Mouse (Mus musculus) forebrain, embryonic 14.5 days (tissue): Measurements from ENCODE around the gene Cd300a. TPM values are rescaled to one million over a fixed set of nuclear protein-coding genes. Genes with fewer than 3 reads are reported as not detected.
"Not testable (repeated sequence)": the region's sequence is repeated elsewhere in the genome, so short reads cannot be mapped to it uniquely, and the experiment has no call there.

Source experiments
- ATAC-seq: fragments of 200-750 bp; cut with Nextera tagmentation; 2 replicates; pipeline ENCODE4 v1.8.0; 2017; ENCODE audit warnings: mild to moderate bottlenecking, moderate library complexity
- DNase-seq: peaks from one replicate; pipeline ENCODE4 v3.0.0-alpha.2; 2015; ENCODE audit warnings: low spot score
- H3K27ac ChIP-seq: fragments of 300-500 bp; sonication (generic); 2 replicates; pipeline ENCODE4 v1.5.1; 2014; ENCODE audit warnings: low read depth, mild to moderate bottlenecking, control low read depth, low read length, moderate library complexity
- H3K27me3 ChIP-seq: fragments of 300-500 bp; sonication (generic); replicated peaks from 2 replicates; pipeline ENCODE4 v1.6.1; 2014; ENCODE audit warnings: low read length, control low read depth, mixed read lengths; ENCODE audit not compliant: control insufficient read depth, insufficient read depth
- H3K36me3 ChIP-seq: fragments of 300-500 bp; sonication (generic); 2 replicates; pipeline ENCODE4 v1.6.1; 2014; ENCODE audit warnings: low read length, control low read depth; ENCODE audit not compliant: control insufficient read depth, insufficient read depth
- H3K4me1 ChIP-seq: fragments of 300-500 bp; sonication (generic); 2 replicates; pipeline ENCODE4 v1.6.1; 2014; ENCODE audit warnings: antibody characterized with exemption, low read length, control low read depth; ENCODE audit not compliant: control insufficient read depth, insufficient read depth
- H3K4me2 ChIP-seq: fragments of 300-500 bp; sonication (generic); 2 replicates; pipeline ENCODE4 v1.6.1; 2014; ENCODE audit warnings: mild to moderate bottlenecking, control low read depth, low read length
- H3K4me3 ChIP-seq: fragments of 300-500 bp; sonication (generic); 2 replicates; pipeline ENCODE4 v1.5.1; 2014; ENCODE audit warnings: low read depth, low read length, control low read depth
- H3K9ac ChIP-seq: fragments of 300-500 bp; sonication (generic); 2 replicates; pipeline ENCODE4 v1.6.1; 2014; ENCODE audit warnings: mild to moderate bottlenecking, low read length, control low read depth, moderate library complexity
- H3K9me3 ChIP-seq: fragments of 300-500 bp; sonication (generic); replicated peaks from 2 replicates; pipeline ENCODE4 v1.6.1; 2016; ENCODE audit warnings: low read length, control low read depth, mixed read lengths; ENCODE audit not compliant: control insufficient read depth
- whole genome bisulfite sequencing: fragments of 180-500 bp; shearing (Covaris S2); extraction: QIAGEN DNeasy Blood & Tissue Kit; methylation state at CpG from one replicate; pipeline ENCODE4 v1.1.7; 2014; 5-methylcytosine and 5-hydroxymethylcytosine counted together
- polyA plus RNA-seq: library from polyadenylated mRNA; unstranded; fragments of >200 nt; fragmentation: Nextera tagmentation; extraction: Ambion mirVana; gene quantifications from 2 replicates; pipeline ENCODE4 v1.2.1, GENCODE M21; 2014

The Cd300a gene
- polyA plus RNA-seq, 1 experiment from 2014 or later = 1.0 TPM

- not testable (repeated sequence) for H3K4me3 ChIP-seq, H3K27ac ChIP-seq, H3K4me2 ChIP-seq, H3K4me1 ChIP-seq, H3K27me3 ChIP-seq, DNase-seq, H3K9ac ChIP-seq, ATAC-seq, H3K36me3 ChIP-seq, H3K9me3 ChIP-seq
- WGBS = 35% methylated on average over 3 of the region's 3 CpGs
These were observed 19.7 kb downstream of the Cd300a start for GRCm38 (mm10) chr11:114909538-114909937.

- Histone ChIP-seq H3K4me3 (no peak overlapping the region), H3K36me3 (no peaks in the 10 kb centered on the region), H3K27me3 (no peaks in the 10 kb centered on the region), H3K9ac (no peak overlapping the region), H3K4me2 (no peak overlapping the region), H3K4me1 (no peaks in the 10 kb centered on the region), H3K27ac (no peak overlapping the region), H3K9me3 (no peaks in the 10 kb centered on the region)
- ATAC-seq = peak; percentile 44; the same call in 1 of the 2 replicates
- DNase-seq = peak; percentile 87
- 27% methylated on average over 9 of the region's 9 CpGs for WGBS
These were observed 23.0 kb downstream of the Cd300a start for GRCm38 (mm10) chr11:114912847-114913246.

- no peak overlapping the region for H3K9ac ChIP-seq
- no peak for ATAC-seq
- H3K27ac ChIP-seq = no peak overlapping the region
- H3K27me3 ChIP-seq = no peaks in the 10 kb centered on the region
- H3K4me3 ChIP-seq = no peak overlapping the region
- 58% methylated on average over 7 of the region's 7 CpGs for WGBS
- DNase-seq = no peak
- H3K4me1 ChIP-seq = no peaks in the 10 kb centered on the region
- H3K36me3 ChIP-seq = no peaks in the 10 kb centered on the region
- H3K9me3 ChIP-seq = no peaks in the 10 kb centered on the region
- no peak overlapping the region for H3K4me2 ChIP-seq
These were observed 25.1 kb downstream of the Cd300a start for GRCm38 (mm10) chr11:114914978-114915377.

GRCm38 (mm10) chr11:114917120-114917519, 27.3 kb downstream of the Cd300a start:
- H3K4me3 ChIP-seq = no peak overlapping the region
- H3K4me2 ChIP-seq = no peak overlapping the region
- DNase-seq (no peak), ATAC-seq (no peak)
- no peaks in the 10 kb centered on the region for H3K9me3 ChIP-seq
- H3K36me3 ChIP-seq = no peaks in the 10 kb centered on the region
- H3K27me3 ChIP-seq = no peaks in the 10 kb centered on the region
- no peak overlapping the region for H3K9ac ChIP-seq
- H3K27ac ChIP-seq = no peak overlapping the region
- 85% methylated on average over 6 of the region's 6 CpGs for WGBS
- no peaks in the 10 kb centered on the region for H3K4me1 ChIP-seq

GRCm38 (mm10) chr11:114922439-114922838, 32.6 kb downstream of the Cd300a start:
- DNase-seq (no peak), ATAC-seq (no peak)
- H3K4me1 ChIP-seq = no peaks in the 10 kb centered on the region
- no peak overlapping the region for H3K9ac ChIP-seq
- H3K27me3 ChIP-seq = no peaks in the 10 kb centered on the region
- H3K36me3 ChIP-seq = no peaks in the 10 kb centered on the region
- H3K9me3 ChIP-seq = no peaks in the 10 kb centered on the region
- H3K4me3 ChIP-seq = no peak overlapping the region
- no peak overlapping the region for H3K4me2 ChIP-seq
- WGBS = 81% methylated on average over 4 of the region's 4 CpGs
- no peak overlapping the region for H3K27ac ChIP-seq

- no peak overlapping the region for H3K4me2 ChIP-seq
- H3K4me3 ChIP-seq = no peak overlapping the region
- H3K27me3 ChIP-seq = no peaks in the 10 kb centered on the region
- H3K9me3 ChIP-seq = no peaks in the 10 kb centered on the region
- no peaks in the 10 kb centered on the region for H3K4me1 ChIP-seq
- ATAC-seq (no peak), DNase-seq (no peak)
- no peak overlapping the region for H3K9ac ChIP-seq
- no peaks in the 10 kb centered on the region for H3K36me3 ChIP-seq
- no peak overlapping the region for H3K27ac ChIP-seq
- WGBS = 74% methylated on average over 4 of the region's 4 CpGs
These were observed 34.1 kb downstream of the Cd300a start for GRCm38 (mm10) chr11:114923961-114924360.

GRCm38 (mm10) chr11:114929581-114929980, 39.7 kb downstream of the Cd300a start:
- no peak overlapping the region for H3K9ac ChIP-seq
- WGBS = 82% methylated on average over 2 of the region's 2 CpGs
- DNase-seq (no peak), ATAC-seq (no peak)
- no peaks in the 10 kb centered on the region for H3K36me3 ChIP-seq
- no peak overlapping the region for H3K4me2 ChIP-seq
- H3K9me3 ChIP-seq = no peaks in the 10 kb centered on the region
- H3K27ac ChIP-seq = no peak overlapping the region
- H3K27me3 ChIP-seq = no peaks in the 10 kb centered on the region
- no peak overlapping the region for H3K4me3 ChIP-seq
- H3K4me1 ChIP-seq = no peaks in the 10 kb centered on the region

- Histone ChIP-seq H3K27me3 (no peaks in the 10 kb centered on the region), H3K4me3 (no peak overlapping the region), H3K4me2 (no peak overlapping the region), H3K36me3 (no peaks in the 10 kb centered on the region), H3K9me3 (no peaks in the 10 kb centered on the region), H3K9ac (no peak overlapping the region), H3K27ac (no peak overlapping the region), H3K4me1 (no peaks in the 10 kb centered on the region)
- DNase-seq (no peak), ATAC-seq (no peak)
- WGBS = 75% methylated on average over 5 of the region's 5 CpGs
These were observed 41.2 kb downstream of the Cd300a start for GRCm38 (mm10) chr11:114931041-114931440.

GRCm38 (mm10) chr11:114933591-114933990, 43.8 kb downstream of the Cd300a start:
- H3K27me3 ChIP-seq = no peaks in the 10 kb centered on the region
- ATAC-seq (no peak), DNase-seq (no peak)
- H3K9ac ChIP-seq = no peak overlapping the region
- H3K4me1 ChIP-seq = no peaks in the 10 kb centered on the region
- no peak overlapping the region for H3K27ac ChIP-seq
- no peak overlapping the region for H3K4me2 ChIP-seq
- H3K9me3 ChIP-seq = no peaks in the 10 kb centered on the region
- H3K4me3 ChIP-seq = no peak overlapping the region
- 81% methylated on average over 4 of the region's 4 CpGs for WGBS
- H3K36me3 ChIP-seq = no peaks in the 10 kb centered on the region
